Mouse (Mus musculus) retina, postnatal 7 days (tissue): ENCODE data around the gene Cep164.
"Not testable (repeated sequence)": the region's sequence is repeated elsewhere in the genome, so short reads cannot be mapped to it uniquely, and the experiment has no call there.

Source experiments
- DNase-seq: peaks from one replicate; pipeline ENCODE4 v3.0.0-alpha.2; 2012; ENCODE audit warnings: low read depth, low spot score

Gene Cep164

DNA sequence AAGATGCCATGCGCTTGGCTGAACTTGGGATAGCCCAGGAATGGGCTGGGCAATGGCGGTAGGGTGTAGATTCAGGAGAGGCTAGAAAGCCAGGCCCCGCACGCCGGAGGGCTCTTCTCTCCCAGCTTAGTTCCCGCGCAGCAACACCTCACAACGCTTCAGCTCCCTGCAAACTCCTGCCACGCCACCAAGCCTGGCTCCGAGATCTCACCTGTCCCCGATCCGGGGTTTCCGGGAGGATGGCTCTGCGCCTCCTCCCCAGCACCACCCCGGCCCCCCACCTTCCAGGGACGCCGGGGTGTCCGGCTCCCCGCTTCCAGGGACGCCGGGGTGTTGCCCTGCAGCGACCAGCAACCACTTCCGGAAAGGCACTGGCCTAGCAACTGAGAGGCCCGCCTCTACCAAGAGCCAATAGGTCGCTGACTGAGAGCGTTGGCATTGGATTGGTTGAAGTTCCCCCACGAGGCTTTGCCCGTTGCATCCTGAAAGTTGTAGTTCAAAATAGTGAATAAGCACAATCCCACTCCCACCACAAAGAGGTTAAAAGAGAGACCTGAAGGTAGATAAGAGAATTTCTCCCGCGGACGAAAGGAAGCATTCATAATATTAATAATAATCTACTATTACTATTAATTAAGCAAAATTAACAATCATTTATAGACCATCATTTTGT, at the start of gene Cep164:
Gene Cep164 (minus strand): TSS at position 401 of the 673 bp plus-strand sequence.
- DNase-seq, result peak; percentile 75

DNA sequence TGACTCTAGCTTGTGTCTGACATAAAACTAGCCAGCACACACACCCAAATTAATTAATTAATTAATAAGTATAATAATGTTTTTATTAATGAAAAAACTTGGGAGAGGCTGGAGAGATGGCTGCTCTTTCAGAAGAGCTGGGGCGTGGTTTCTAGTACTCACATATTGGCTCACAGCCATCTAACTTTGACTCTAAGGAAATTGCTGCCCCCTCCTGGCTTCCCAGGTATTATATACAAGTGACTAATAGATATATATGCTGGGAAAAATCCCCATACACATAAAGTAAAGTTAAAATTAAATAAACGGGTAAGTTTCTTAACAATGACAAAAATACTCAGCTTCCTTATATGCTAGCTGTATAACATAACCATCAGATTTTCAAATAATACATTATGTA, 49.4 kb upstream of the Cep164 start:
- no peak for DNase-seq

GRCm38 (mm10) chr9:45870265-45870664, 41.8 kb upstream of the Cep164 start:
- DNase-seq, result no peak

GRCm38 (mm10) chr9:45869181-45869580, 40.7 kb upstream of the Cep164 start:
- DNase-seq, result no peak

DNA sequence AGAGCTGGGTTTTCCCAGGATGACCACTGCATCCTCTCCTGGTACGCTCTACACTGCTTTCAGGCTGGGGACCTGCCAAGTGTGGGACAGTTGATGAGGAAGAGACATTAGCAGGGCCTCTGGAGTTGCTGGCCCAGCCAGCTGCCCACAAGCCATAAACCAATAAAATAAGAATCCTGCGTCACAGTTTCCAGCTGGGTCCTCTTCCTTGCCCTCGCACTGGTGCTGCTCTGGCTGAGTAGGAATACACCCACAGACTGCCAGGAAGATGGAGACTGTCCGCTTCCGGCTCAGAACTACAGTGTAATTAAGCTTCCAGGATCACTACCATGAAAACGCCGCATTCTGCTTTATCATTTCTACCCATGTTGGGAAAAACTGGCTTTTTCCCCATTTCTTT, 33.3 kb upstream of the Cep164 start:
- no peak for DNase-seq

- no peak for DNase-seq
Observed at GRCm38 (mm10) chr9:45859364-45859763, 30.9 kb upstream of the Cep164 start.

GRCm38 (mm10) chr9:45854136-45854535, 25.6 kb upstream of the Cep164 start:
- DNase-seq, result no peak

GRCm38 (mm10) chr9:45853695-45854094, 25.2 kb upstream of the Cep164 start:
- no peak for DNase-seq

- DNase-seq, result no peak
Observed at GRCm38 (mm10) chr9:45851776-45852175, 23.3 kb upstream of the Cep164 start.

GRCm38 (mm10) chr9:45851330-45851729, 22.8 kb upstream of the Cep164 start:
- DNase-seq, result no peak

- DNase-seq, result no peak
Observed at GRCm38 (mm10) chr9:45850528-45851155, 22.2 kb upstream of the Cep164 start.

DNA sequence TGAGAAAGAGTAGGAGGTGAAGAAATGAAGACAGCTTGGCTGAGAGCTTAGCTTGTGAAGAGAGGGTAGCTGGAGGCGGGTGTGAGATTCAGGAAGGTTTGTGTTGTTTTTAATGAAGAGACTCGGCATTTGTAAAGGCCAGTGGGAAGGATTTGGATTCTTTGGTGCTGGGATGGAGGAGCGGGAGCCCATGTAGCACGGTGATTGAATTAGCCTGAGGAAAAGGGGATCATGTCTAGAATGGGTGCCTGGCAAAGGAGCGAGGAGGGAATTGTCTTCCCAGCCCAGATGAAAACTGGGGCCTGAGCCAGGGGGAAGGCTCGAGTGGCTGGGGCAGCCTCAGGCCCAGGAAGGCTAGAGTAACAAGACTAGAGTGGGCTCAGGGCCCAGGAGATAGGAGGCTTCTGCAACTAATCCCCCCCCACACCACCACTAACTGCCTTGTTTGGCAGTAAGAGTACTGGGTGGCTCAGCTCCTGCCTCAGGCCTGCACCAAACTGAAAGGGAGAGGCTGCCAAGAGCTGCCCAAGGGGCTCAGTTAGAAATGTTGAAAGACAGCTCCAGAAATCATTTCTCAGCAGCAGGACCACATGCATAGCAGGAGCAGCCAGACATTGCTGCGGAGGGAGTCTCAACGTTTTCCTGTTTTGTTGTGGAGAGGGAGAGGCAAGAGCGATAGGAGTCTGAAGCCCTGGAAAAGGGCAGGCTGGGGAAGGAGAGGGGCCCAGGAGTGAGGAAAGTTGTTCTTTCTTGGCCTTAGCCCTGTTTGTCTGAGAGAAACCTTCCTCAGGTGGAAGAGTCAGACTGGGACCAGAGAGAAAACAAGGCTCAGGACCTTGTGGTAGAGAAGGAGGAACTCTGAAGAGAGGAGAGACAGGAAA, 21.3 kb upstream of the Cep164 start:
- no peak for DNase-seq

DNA sequence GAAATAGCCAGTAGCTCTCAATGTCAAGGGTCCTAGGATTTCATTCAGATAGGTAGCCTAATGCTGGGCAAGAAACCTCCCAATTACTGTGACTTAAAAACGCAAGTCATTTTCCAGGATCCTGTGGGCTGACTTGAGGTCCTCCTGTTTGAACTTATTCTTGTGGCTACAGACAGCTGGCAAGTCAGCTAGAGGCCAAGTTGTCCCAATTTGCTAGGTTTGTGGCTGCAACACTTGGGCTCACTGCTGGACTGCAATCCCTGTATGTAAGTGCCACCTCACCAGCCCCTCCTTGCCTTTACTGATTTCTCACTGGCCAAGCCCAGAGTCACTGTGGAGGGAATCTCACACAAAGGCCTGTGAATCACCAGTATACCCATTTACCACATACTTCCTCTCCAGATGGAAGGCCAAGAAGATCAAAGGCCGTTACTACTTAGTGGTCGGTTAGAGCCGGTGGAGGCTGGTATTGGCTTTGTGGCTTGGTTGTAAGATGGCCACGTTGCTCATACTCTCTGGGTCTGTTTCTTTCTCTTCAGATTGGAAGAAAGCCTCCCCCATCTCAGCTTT, 18.5 kb upstream of the Cep164 start:
- DNase-seq, result no peak

DNA sequence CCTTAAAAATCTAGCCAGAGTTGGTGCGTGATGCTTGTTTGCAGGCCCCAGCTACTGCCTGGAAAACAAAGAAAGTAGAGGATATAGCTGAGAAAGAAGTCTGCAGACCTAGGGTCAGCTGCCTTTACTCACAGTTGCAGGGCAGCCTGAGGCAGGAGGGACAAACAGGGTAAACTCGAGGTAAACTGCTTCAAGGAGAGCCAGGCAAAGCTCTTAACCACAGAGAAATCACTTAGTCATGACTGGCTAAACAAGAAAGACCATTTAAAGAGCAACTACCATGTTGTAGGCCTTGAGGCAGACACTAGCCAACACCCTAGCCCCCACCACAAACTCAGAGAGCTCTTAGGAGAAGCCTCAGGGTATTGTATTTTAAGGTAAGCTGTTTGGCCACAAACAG, 17.7 kb upstream of the Cep164 start:
- DNase-seq, result not testable (repeated sequence)

DNA sequence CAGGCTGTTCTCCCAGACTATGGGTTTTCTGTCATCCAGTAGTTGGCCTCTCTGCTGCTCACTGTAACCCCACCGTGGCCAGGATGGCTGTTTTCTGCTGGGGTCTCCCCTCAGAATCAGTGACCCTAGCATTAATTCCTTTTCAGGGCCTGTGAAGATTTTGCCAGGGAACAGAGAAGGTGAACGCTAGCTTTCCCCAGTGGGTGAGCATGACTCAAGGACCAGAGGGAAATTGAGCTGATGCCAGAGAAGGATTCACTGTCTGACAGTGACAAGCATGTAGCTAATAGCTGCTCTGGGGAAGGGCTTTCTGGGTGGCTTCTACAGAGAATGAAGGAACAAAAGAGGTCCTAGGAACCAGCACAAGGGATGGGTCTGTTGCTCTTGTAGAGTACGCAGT, 17.1 kb upstream of the Cep164 start:
- DNase-seq, result no peak

DNA sequence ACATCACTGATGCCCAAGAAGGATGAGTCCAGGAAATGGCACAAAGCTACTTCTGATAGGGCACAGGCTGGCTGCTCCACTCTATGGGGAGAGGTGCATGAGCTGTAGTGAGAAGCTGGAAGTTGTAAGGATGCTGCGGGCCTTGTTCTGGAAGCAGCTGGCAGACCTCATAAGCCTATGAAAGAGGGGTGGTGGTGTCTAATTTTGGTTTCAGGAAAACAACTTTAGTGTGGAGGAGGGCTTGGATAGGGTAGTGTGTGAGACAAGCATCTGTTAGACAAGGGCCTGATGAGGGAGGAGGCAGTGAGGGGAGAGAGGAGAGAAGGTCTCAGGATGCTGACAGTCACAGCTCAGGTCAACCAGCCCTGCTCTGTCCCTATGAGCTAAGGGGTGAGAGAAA, 15.3 kb upstream of the Cep164 start:
- DNase-seq, result no peak

GRCm38 (mm10) chr9:45843007-45843406, 14.5 kb upstream of the Cep164 start:
- no peak for DNase-seq

- DNase-seq, result no peak
Observed at GRCm38 (mm10) chr9:45841458-45841857, 13.0 kb upstream of the Cep164 start.

- DNase-seq, result no peak
Observed at GRCm38 (mm10) chr9:45840331-45840730, 11.8 kb upstream of the Cep164 start.

- no peak for DNase-seq
Observed at GRCm38 (mm10) chr9:45839982-45840300, 11.4 kb upstream of the Cep164 start.

DNA sequence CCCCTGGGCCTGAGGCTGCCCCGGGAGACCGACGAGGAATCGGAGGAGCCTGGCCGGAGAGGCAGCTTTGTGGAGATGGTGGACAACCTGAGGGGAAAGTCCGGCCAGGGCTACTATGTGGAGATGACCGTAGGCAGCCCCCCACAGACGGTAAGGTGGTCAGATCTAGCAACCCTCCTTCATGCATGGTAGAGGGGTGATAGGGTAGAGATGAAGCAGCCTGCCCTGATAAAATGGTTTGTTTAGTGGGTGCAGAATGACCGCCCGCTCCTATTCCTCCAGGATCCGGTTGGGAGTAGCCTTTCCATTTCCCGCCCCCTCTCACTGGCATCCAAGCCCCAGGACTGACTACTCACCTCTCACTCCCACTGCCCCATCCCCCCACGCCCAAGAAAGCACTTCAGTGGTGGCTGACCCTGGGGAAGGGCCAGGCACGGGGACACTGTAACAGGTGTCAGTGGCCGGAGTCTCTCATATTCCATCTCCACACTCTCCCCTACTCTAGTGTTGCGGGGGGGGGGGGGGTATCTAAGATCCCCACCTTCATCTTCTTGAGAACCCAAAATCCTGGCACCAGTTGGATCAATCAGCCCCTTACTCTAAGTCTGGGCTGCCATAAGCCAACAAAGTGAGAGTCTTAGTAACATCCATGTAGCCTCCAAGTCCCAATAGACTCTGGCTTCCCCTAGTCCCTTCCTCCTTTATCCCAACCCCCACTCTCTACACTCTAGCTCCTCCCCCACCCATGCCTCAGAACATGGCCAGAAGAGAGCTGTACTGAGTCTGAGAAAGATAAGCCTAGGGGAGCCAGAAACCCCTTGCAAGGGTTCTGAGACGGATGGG, 10.9 kb upstream of the Cep164 start:
- DNase-seq, result no peak
